Mouse (Mus musculus) lung, postnatal 0 days (tissue): ENCODE data around the gene Eme1. TPM values are rescaled to one million over a fixed set of nuclear protein-coding genes. Genes with fewer than 3 reads are reported as not detected.

Experiments
- ATAC-seq: fragments of 200-750 bp; cut with Nextera tagmentation; 2 replicates; pipeline ENCODE4 v1.8.0; 2017; ENCODE audit warnings: moderate library complexity
- DNase-seq: peaks from one replicate; pipeline ENCODE4 v3.0.0-alpha.2; 2016; ENCODE audit warnings: low spot score
- H3K27ac ChIP-seq: fragments of 300-500 bp; sonication (generic); 2 replicates; pipeline ENCODE4 v1.5.1; 2014; ENCODE audit warnings: antibody characterized with exemption, mild to moderate bottlenecking, low read length, mixed read lengths
- H3K27me3 ChIP-seq: fragments of 300-500 bp; sonication (generic); replicated peaks from 2 replicates; pipeline ENCODE4 v1.6.1; 2014; ENCODE audit warnings: low read length, mixed read lengths; ENCODE audit not compliant: insufficient read depth
- H3K36me3 ChIP-seq: fragments of 300-500 bp; sonication (generic); 2 replicates; pipeline ENCODE4 v1.6.1; 2014; ENCODE audit warnings: low read length, mixed read lengths; ENCODE audit not compliant: insufficient read depth
- H3K4me1 ChIP-seq: fragments of 300-500 bp; sonication (generic); 2 replicates; pipeline ENCODE4 v1.6.1; 2014; ENCODE audit warnings: antibody characterized with exemption, low read depth, low read length, mixed read lengths; ENCODE audit not compliant: insufficient read depth
- H3K4me2 ChIP-seq: fragments of 300-500 bp; sonication (generic); replicated peaks from 2 replicates; pipeline ENCODE4 v1.6.1; 2014; ENCODE audit warnings: low read depth, mild to moderate bottlenecking, low read length, moderate library complexity, mixed read lengths
- H3K4me3 ChIP-seq: fragments of 300-500 bp; sonication (generic); 2 replicates; pipeline ENCODE4 v1.5.1; 2014; ENCODE audit warnings: low read depth, low read length
- H3K9ac ChIP-seq: fragments of 300-500 bp; sonication (generic); replicated peaks from 2 replicates; pipeline ENCODE4 v1.6.1; 2014; ENCODE audit warnings: low read depth, mild to moderate bottlenecking
- H3K9me3 ChIP-seq: fragments of 300-500 bp; sonication (generic); 2 replicates; pipeline ENCODE4 v1.6.1; 2016; ENCODE audit warnings: low read length, mixed read lengths
- CTCF ChIP-seq: IDR thresholded peaks from 2 replicates; pipeline ENCODE4 v1.5.1; 2016; ENCODE audit warnings: antibody characterized with exemption, mild to moderate bottlenecking
- EP300 ChIP-seq: IDR thresholded peaks from 2 replicates; pipeline ENCODE4 v1.6.1; 2016; ENCODE audit warnings: antibody characterized with exemption, mild to moderate bottlenecking, control low read depth
- WGBS: fragments of 180-500 bp; shearing (Covaris S2); extraction: QIAGEN DNeasy Blood & Tissue Kit; methylation state at CpG from one replicate; pipeline ENCODE4 v1.1.7; 2014; 5-methylcytosine and 5-hydroxymethylcytosine counted together
- polyA plus RNA-seq: library from polyadenylated mRNA; unstranded; fragments of >200 nt; fragmentation: Nextera tagmentation; extraction: Ambion mirVana; gene quantifications from 2 replicates; pipeline ENCODE4 v1.2.1, GENCODE M21; 2015

Eme1 gene
- polyA plus RNA-seq, 1 experiment from 2014 or later: 0.87 TPM

GRCm38 (mm10) chr11:94601321-94602281, 52.2 kb downstream of the Eme1 start, which contains the start of gene Acsf2:
TSS of gene Acsf2 (minus strand) at chr11:94601871.
- H3K9ac ChIP-seq: peak within 1 kb of the TSS; percentile 48
- H3K27ac ChIP-seq: peak within 1 kb of the TSS; percentile 51; the same call in 1 of the 2 replicates
- peak within 1 kb of the TSS; percentile 54 for H3K4me3 ChIP-seq
- TF ChIP-seq CTCF: no peak
- TF ChIP-seq EP300: no peak
- WGBS: 8% methylated on average over 32 of the region's 52 CpGs
- no peaks in the 10 kb centered on the region for H3K9me3 ChIP-seq
- H3K36me3 ChIP-seq: no peaks in the 10 kb centered on the region
- peak within 1 kb of the TSS; percentile 75 for H3K4me2 ChIP-seq
- DNase-seq (peak; percentile 82), ATAC-seq (peak; percentile 94)
- no peaks in the 10 kb centered on the region for H3K27me3 ChIP-seq
- peaks cover 3% of the 10 kb centered on the region; the same call in 1 of the 2 replicates for H3K4me1 ChIP-seq

DNA sequence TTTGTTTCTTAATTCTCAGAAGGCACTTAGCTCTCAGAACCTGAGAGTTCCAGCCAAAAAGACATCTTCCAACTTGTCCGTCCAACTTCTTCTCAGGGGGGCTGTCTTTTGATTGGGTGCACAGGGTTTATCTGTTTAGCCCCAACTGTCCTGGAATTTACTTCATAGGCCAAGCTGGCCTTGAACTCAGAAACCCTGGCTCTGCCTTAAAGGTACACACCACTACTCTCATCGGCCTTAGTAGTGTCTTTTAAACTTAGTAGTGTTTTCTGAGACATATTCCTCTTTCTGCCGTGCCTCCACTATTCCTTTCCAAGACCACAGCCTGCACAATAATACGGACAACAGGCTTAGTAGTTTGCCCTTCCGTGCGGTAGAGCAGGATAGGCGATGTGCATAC, 53.3 kb downstream of the Eme1 start:
- Histone ChIP-seq H3K4me2 (no peak overlapping the region), H3K27me3 (no peaks in the 10 kb centered on the region), H3K9me3 (no peaks in the 10 kb centered on the region), H3K4me1 (peaks cover 3% of the 10 kb centered on the region; the same call in 1 of the 2 replicates), H3K9ac (no peak overlapping the region), H3K27ac (no peak overlapping the region), H3K36me3 (no peaks in the 10 kb centered on the region), H3K4me3 (no peak overlapping the region)
- TF ChIP-seq CTCF (no peak), EP300 (no peak)
- ATAC-seq: no peak
- 92% methylated on average over 7 of the region's 7 CpGs for WGBS
- DNase-seq: no peak

DNA sequence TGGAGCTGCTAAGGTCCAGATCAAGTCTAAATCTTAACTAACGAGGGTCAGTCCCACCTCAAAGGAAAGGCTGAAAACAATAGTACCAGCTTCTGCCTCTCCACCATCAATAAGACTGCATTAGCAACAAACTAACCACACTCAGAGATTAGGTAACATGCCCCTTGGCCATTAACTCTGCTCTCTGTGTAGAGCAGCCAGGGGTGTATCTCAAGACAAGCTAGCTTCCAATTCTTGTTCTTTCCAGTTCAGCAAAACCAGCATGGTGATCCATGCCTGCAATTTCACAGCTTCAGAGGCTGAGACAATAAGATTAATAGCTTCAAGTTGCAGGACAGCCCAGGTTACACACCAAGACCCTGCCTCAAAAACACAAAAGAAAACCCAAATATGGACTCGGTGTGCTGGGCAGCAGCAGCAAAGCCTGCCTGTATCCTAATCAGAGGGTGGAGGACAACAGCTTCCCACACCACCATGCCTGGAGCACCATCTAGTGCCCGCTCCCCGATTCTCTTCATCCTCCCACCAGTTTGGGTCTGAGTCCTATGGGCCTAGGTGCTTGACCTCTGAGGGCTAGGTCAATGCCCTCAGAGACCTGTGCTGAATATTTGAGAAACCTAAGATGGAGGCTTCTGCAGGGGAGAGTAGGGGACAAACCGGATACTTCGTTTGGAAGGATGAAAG, 55.2 kb downstream of the Eme1 start:
- Histone ChIP-seq H3K27ac (no peak overlapping the region), H3K4me2 (no peak overlapping the region), H3K27me3 (no peaks in the 10 kb centered on the region), H3K36me3 (no peaks in the 10 kb centered on the region), H3K4me3 (no peak overlapping the region), H3K9ac (no peak overlapping the region), H3K4me1 (peaks cover 3% of the 10 kb centered on the region; the same call in 1 of the 2 replicates), H3K9me3 (no peaks in the 10 kb centered on the region)
- WGBS: 70% methylated on average over 6 of the region's 6 CpGs
- TF ChIP-seq EP300: no peak
- peak; percentile 34 for TF ChIP-seq CTCF
- no peak for DNase-seq
- ATAC-seq: no peak

GRCm38 (mm10) chr11:94597319-94597718, 56.4 kb downstream of the Eme1 start:
- no peak for DNase-seq
- Histone ChIP-seq H3K27me3 (no peaks in the 10 kb centered on the region), H3K4me1 (peaks cover 3% of the 10 kb centered on the region; the same call in 1 of the 2 replicates), H3K9me3 (no peaks in the 10 kb centered on the region), H3K4me2 (no peak overlapping the region), H3K9ac (no peak overlapping the region), H3K36me3 (no peaks in the 10 kb centered on the region), H3K27ac (no peak overlapping the region), H3K4me3 (no peak overlapping the region)
- ATAC-seq: no peak
- WGBS: 77% methylated on average over 4 of the region's 4 CpGs
- no peak for TF ChIP-seq CTCF
- no peak for TF ChIP-seq EP300

GRCm38 (mm10) chr11:94596311-94596852, 57.4 kb downstream of the Eme1 start:
- DNase-seq (peak; percentile 27), ATAC-seq (no peak)
- Histone ChIP-seq H3K4me2 (no peak overlapping the region), H3K36me3 (no peaks in the 10 kb centered on the region), H3K4me1 (no peaks in the 10 kb centered on the region), H3K27ac (no peak overlapping the region), H3K4me3 (no peak overlapping the region), H3K9ac (no peak overlapping the region), H3K27me3 (no peaks in the 10 kb centered on the region), H3K9me3 (no peaks in the 10 kb centered on the region)
- 61% methylated on average over 7 of the region's 7 CpGs for WGBS
- no peak for TF ChIP-seq EP300
- TF ChIP-seq CTCF: no peak

Other genes with a start within 250 kb of the Eme1 start
- gene Cacna1g, start 179.8 kb downstream of the Eme1 start, polyA plus RNA-seq: 1.4 and 3.1 TPM in 2 replicates
- gene Spata20, start 167.8 kb downstream of the Eme1 start, polyA plus RNA-seq: 0.14 TPM in 1 of 2 replicates, not detected in the other
- gene Epn3, start 154.0 kb downstream of the Eme1 start, polyA plus RNA-seq: 33.2 and 34.5 TPM in 2 replicates
- gene Mycbpap, start 132.2 kb downstream of the Eme1 start, polyA plus RNA-seq: 3.1 and 4.7 TPM in 2 replicates
- gene Rsad1, start 104.7 kb downstream of the Eme1 start, polyA plus RNA-seq: 1.6 and 2.3 TPM in 2 replicates
- gene Chad, start 88.9 kb downstream of the Eme1 start, polyA plus RNA-seq: 23.9 and 29.0 TPM in 2 replicates
- 3.2 and 3.4 TPM in 2 replicates for gene Acsf2, start 52.1 kb downstream of the Eme1 start, polyA plus RNA-seq
- gene Lrrc59, start 24.2 kb downstream of the Eme1 start, polyA plus RNA-seq: 72.9 and 75.0 TPM in 2 replicates
- 113 and 118 TPM in 2 replicates for gene Mrpl27, start 197 bp downstream of the Eme1 start, polyA plus RNA-seq
- 13.3 and 14.1 TPM in 2 replicates for gene Xylt2, start 23.6 kb upstream of the Eme1 start, polyA plus RNA-seq
- 0.69 and 1.3 TPM in 2 replicates for gene Gm11541, start 50.5 kb upstream of the Eme1 start, polyA plus RNA-seq
- gene Cdc34b, start 87.8 kb upstream of the Eme1 start, polyA plus RNA-seq: 0.17 and 0.38 TPM in 2 replicates
- gene Tmem92, start 128.7 kb upstream of the Eme1 start, polyA plus RNA-seq: not detected in 2 replicates